Mouse (Mus musculus) gastrocnemius, postnatal 14 days (tissue): ENCODE results near the gene Sept4. TPM values are rescaled to one million over a fixed set of nuclear protein-coding genes. Genes with fewer than 3 reads are reported as not detected.

ENCODE experiments used
- DNase-seq: peaks from one replicate; pipeline ENCODE4 v3.0.0; 2021; ENCODE audit warnings: mixed read lengths
- intact Hi-C: fragments of 180-260 bp; cut with DNase I; formaldehyde crosslinking; loops from one replicate; pipeline ENCODE4 v1.15.1; 2025; ENCODE audit warnings: low total_unique reads
- total RNA-seq, 2 experiments: library from RNA; stranded (reverse); gene quantifications; 2 replicates each; pipeline ENCODE4 v1.2.3; 2021

The Sept4 gene
- total RNA-seq, 2 experiments from 2014 or later, result 41.2 TPM

DNA sequence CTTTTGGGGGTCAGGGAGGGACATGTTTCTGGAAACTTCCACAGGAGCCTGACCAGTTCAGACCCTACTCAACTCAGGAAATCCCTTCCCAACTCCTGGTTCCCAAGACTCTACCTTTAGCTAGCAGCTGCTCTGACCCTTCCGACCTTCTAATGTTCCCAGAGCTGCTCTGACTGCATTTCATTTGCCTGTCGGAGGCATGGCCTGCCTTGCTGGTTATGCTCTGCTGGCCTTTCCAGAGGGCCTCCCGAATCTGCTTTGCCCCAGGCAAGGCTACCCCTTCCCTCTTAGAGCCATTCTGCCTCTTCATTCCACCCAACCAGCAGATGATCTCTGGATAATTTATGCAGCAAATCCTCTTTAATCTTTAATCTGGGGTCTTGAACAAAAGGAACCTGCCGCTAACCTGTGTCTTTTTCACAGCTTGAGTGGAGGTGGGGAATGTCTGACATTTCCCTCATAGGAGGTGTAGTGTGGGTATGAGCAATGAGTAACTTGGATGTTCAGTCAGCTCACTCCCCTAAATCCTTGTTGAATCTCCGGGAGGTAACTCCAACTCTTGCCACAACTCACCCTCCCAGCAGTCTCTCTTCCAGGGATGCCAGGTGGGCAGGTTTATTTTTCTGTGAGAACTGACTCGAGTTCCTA is 9.0 kb downstream of the Sept4 start:
- intact Hi-C loops, result no loop called here

GRCm38 (mm10) chr11:87578249-87578962 is 9.7 kb downstream of the Sept4 start:
- peak; percentile 77 for DNase-seq
- intact Hi-C loops, result no loop called here

More for the DNA sequence above, 9.0 kb downstream of the Sept4 start:
- DNase-seq, result no peak

GRCm38 (mm10) chr11:87578963-87579601 is 10.4 kb downstream of the Sept4 start:
- intact Hi-C loops, result no loop called here
- DNase-seq, result no peak

GRCm38 (mm10) chr11:87579713-87580112 is 11.0 kb downstream of the Sept4 start:
- no peak for DNase-seq
- intact Hi-C loops, result no loop called here

DNA sequence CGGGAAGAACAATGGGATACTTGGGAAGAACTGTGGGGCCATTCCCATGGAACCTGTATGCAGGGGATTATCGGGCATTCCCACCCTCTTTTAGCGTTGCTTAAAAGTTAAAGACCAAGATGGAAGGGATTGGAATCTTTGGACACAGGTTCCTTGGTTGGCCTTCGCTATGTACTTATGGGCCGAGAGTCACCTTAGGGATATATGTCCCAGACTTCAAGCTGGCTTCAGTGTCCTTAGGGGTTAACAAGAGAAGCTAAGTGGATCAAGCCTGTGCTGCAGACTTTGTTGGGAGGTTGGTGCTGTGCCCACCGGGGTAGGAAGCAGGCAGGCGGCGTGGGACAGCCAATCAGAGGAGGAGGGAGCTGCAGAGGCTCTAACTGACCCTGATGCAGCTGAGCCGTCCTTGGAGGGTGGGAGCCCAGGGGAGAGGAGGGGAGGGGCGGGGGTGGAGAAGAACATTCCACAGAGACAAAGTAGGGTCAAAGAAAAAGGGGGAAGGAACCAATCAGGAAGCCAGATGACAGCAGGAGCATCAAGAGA is 11.9 kb downstream of the Sept4 start:
- no peak for DNase-seq
- intact Hi-C loops, result no loop called here

- DNase-seq, result no peak
- intact Hi-C loops, result no loop called here
Measured at GRCm38 (mm10) chr11:87581161-87581865, 12.6 kb downstream of the Sept4 start.

DNA sequence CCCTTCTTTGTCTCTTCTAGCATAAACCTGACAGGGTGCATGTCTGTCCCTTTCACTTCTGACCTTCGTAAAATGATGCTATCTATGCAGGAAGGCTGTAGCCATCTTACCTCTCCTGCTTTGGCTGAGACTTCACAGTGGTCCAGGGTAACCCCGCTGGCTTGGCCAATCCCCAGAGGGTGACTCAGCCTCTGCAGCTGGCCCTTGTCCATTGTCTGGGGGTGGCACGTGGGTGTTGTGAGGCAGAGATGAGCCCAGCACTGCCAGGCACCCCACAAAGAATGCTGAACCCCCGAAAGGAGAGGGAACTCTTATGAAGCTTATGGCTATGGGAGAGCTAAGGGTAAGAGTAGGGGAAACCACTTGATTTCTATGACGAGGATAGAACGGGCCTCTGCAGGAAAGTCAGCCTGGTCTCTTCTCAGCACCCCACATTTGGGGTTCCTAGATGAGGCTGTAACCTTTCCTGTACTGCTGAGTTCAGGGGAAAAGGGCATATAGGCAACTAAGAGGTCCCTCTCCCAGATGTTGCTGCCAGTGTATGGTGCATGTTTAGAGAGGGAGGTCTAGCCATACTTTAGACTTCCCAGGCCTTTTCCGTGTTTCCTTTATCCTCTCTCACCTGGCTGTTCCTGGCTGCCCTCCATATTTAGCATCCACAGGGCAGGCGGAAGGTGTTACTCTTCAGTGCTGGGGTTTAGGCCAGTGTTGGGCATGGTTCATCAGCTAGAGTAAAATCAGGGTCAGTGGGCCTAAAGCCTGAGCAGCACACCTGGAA is 13.4 kb downstream of the Sept4 start:
- intact Hi-C loops, result no loop called here
- no peak for DNase-seq

DNA sequence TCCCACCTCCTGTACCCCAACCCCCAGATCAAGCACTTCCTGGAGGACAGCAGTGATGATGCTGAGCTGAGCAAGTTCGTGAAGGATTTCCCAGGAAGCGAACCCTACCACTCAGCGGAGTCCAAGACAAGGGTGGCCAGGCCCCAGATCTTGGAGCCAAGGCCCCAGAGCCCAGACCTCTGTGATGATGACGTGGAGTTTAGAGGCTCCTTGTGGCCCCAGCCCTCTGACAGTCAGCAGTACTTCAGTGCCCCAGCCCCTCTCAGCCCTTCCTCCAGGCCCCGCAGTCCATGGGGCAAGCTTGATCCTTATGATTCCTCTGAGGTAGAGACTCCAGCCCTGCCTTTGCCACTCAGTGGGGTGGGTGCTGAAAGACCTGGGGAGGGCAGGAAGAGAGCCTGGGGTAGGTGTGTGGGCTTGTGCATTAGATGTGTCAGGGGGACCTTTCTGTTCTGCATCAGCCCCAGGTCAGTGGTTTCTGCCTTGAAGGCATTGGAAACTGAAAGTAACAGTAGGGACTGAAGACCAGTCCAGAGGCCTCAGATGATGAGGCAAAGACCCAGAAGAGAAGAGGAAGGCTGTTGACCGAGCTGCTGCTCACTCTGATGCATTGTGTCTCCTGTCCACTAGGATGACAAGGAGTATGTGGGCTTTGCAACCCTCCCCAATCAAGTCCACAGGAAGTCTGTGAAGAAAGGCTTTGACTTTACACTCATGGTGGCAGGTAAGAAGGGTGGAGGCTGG is 14.8 kb downstream of the Sept4 start:
- DNase-seq, result no peak
- intact Hi-C loops, result no loop called here

DNA sequence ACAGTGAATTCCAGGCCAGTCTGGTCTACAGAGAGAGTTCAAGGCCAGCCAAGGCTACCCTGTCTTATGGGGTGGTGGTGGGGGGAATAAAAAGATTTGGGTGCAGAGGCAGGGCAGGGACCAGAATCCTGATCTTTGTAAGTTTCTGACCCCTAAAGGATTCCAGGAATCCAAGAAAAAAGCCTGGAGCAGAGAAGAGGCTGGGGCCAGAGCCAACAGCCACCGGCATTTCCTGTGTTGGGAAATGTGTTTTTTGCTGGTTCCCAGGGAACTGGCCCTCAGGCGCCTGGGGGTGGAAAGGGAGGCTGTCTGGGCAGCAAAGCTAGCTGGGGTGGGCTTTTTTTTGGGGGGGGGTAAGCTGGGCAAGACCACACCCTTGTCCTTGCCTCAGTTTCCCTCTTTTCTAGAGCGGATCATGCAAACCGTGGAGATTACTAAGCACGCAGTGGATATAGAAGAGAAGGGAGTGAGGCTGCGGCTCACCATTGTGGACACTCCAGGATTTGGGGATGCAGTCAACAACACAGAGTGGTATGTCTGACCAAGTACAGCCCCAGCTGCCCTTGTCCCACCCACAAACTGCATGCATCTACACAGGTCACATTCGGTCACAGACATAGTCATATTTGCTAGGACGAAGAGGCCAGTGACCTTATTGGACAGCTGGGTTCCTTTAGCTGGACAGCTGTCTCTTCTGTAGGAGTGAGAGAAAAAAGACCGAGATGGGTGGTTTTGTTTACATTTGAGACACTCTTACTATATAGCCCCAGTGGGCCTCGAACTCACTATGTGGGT is 16.2 kb downstream of the Sept4 start:
- intact Hi-C loops, result no loop called here
- peak; percentile 61 for DNase-seq

- no peak for DNase-seq
- intact Hi-C loops, result no loop called here
Measured at GRCm38 (mm10) chr11:87587211-87587874, 18.6 kb downstream of the Sept4 start.

GRCm38 (mm10) chr11:87589605-87590004 is 20.9 kb downstream of the Sept4 start:
- DNase-seq, result no peak
- intact Hi-C loops, result no loop called here

DNA sequence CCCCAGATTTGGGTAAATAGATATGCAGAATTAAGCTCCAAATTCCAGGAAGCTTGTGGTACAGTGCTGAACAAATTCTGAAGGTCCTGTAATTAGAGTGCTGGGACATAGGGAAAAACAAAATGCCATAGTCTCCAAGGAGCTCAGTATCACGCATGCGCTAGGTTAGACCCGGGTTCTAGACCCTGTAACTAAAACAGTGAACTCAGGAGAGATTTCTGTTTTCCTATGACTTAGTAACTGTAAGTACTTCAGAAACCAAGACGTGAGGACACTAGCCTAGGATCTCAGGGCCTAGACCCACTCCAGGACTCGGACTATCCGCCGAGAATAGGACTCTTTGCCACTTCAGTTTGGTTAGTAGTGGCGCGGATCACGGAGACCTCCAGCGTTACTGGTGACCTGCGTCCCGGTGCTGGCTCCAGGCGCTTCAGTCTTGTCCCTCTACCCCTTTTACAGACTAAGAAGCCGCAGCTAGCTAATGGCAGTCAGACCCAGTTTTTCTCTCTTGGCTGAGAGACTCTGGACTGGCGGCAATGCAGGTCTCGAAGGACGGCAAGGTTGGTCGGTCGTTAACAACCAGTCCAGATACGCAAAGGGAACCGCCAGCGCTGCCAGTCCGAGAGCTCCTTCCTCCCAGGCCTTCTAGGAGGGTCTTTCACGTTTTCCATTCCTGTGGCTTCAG is 22.3 kb downstream of the Sept4 start:
- no peak for DNase-seq
- intact Hi-C loops, result no loop called here

- intact Hi-C loops, result no loop called here
- DNase-seq, result peak; percentile 100
Measured at GRCm38 (mm10) chr11:87591526-87592353, 23.0 kb downstream of the Sept4 start, which contains the start of gene Mtmr4. TSS of gene Mtmr4 (plus strand) at chr11:87592162.

GRCm38 (mm10) chr11:87592354-87592695 is 23.6 kb downstream of the Sept4 start:
- no peak for DNase-seq
- intact Hi-C loops, result no loop called here

- intact Hi-C loops, result no loop called here
- no peak for DNase-seq
Measured at GRCm38 (mm10) chr11:87592713-87593598, 24.3 kb downstream of the Sept4 start.
